Mouse (Mus musculus) neural tube, embryonic 15.5 days (tissue): Measurements from ENCODE around the gene Ikbke. TPM values are rescaled to one million over a fixed set of nuclear protein-coding genes. Genes with fewer than 3 reads are reported as not detected.
"Not testable (repeated sequence)": the region's sequence is repeated elsewhere in the genome, so short reads cannot be mapped to it uniquely, and the experiment has no call there.

Source experiments
- ATAC-seq: fragments of 200-750 bp; cut with Nextera tagmentation; 2 replicates; pipeline ENCODE4 v1.8.0; 2017; ENCODE audit warnings: mild to moderate bottlenecking, moderate TSS enrichment, moderate library complexity; ENCODE audit not compliant: low FRiP score
- H3K27ac ChIP-seq: fragments of 300-500 bp; sonication (generic); replicated peaks from 2 replicates; pipeline ENCODE4 v1.5.1; 2015; ENCODE audit warnings: mild to moderate bottlenecking, inconsistent platforms
- H3K27me3 ChIP-seq: fragments of 300-500 bp; sonication (generic); replicated peaks from 2 replicates; pipeline ENCODE4 v1.6.1; 2015; ENCODE audit warnings: inconsistent platforms
- H3K36me3 ChIP-seq: fragments of 300-500 bp; sonication (generic); 2 replicates; pipeline ENCODE4 v1.6.1; 2015; ENCODE audit warnings: inconsistent platforms
- H3K4me1 ChIP-seq: fragments of 300-500 bp; sonication (generic); 2 replicates; pipeline ENCODE4 v1.6.1; 2015; ENCODE audit warnings: inconsistent platforms
- H3K4me2 ChIP-seq: fragments of 300-500 bp; sonication (generic); 2 replicates; pipeline ENCODE4 v1.6.1; 2015; ENCODE audit warnings: inconsistent platforms, mild to moderate bottlenecking, moderate library complexity
- H3K4me3 ChIP-seq: fragments of 300-500 bp; sonication (generic); replicated peaks from 2 replicates; pipeline ENCODE4 v1.5.1; 2015; ENCODE audit warnings: mild to moderate bottlenecking, inconsistent platforms
- H3K9ac ChIP-seq: fragments of 300-500 bp; sonication (generic); replicated peaks from 2 replicates; pipeline ENCODE4 v1.6.1; 2015; ENCODE audit warnings: mild to moderate bottlenecking, inconsistent platforms
- H3K9me3 ChIP-seq: fragments of 300-500 bp; sonication (generic); replicated peaks from 2 replicates; pipeline ENCODE4 v1.6.1; 2016; ENCODE audit warnings: inconsistent platforms
- WGBS: fragments of 180-500 bp; shearing (Covaris S2); methylation state at CpG from one replicate; pipeline ENCODE4 v1.1.7; 2015; ENCODE audit warnings: mixed read lengths; 5-methylcytosine and 5-hydroxymethylcytosine counted together
- polyA plus RNA-seq: library from polyadenylated mRNA; unstranded; fragments of >200 nt; fragmentation: Nextera tagmentation; extraction: Ambion mirVana; gene quantifications from 2 replicates; pipeline ENCODE4 v1.2.1, GENCODE M21; 2015

Gene Ikbke
- polyA plus RNA-seq = 0.88 and 3.7 TPM in 2 replicates

- no peak for ATAC-seq
- Histone ChIP-seq H3K27me3 (no peaks in the 10 kb centered on the region), H3K9ac (no peak within 1 kb of the TSS), H3K4me3 (peak within 1 kb of the TSS; percentile 26), H3K27ac (no peak within 1 kb of the TSS), H3K4me1 (peaks cover 10% of the 10 kb centered on the region; the same call in 1 of the 2 replicates), H3K36me3 (no peaks in the 10 kb centered on the region), H3K9me3 (no peaks in the 10 kb centered on the region), H3K4me2 (peak within 1 kb of the TSS; percentile 39)
- 52% methylated on average over 4 of the region's 4 CpGs for WGBS
Measured at GRCm38 (mm10) chr1:131279456-131279776, at the start of gene Ikbke. TSS of gene Ikbke (minus strand) at chr1:131279606.

- not testable (repeated sequence) for H3K4me1 ChIP-seq, H3K27me3 ChIP-seq, H3K27ac ChIP-seq, H3K4me3 ChIP-seq, H3K9me3 ChIP-seq, H3K9ac ChIP-seq, H3K4me2 ChIP-seq, ATAC-seq
- 96% methylated on average over 1 of the region's 1 CpGs for WGBS
- peaks cover 35% of the 10 kb centered on the region for H3K36me3 ChIP-seq
Measured at GRCm38 (mm10) chr1:131329093-131329492, 49.7 kb upstream of the Ikbke start.

GRCm38 (mm10) chr1:131327167-131327566, 47.8 kb upstream of the Ikbke start:
- no peak for ATAC-seq
- no peak overlapping the region for H3K4me3 ChIP-seq
- no peak overlapping the region for H3K9ac ChIP-seq
- no peak overlapping the region for H3K4me2 ChIP-seq
- H3K27ac ChIP-seq = no peak overlapping the region
- WGBS = 96% methylated on average over 1 of the region's 1 CpGs
- H3K9me3 ChIP-seq = no peaks in the 10 kb centered on the region
- peaks cover 29% of the 10 kb centered on the region for H3K36me3 ChIP-seq
- H3K4me1 ChIP-seq = no peaks in the 10 kb centered on the region
- H3K27me3 ChIP-seq = no peaks in the 10 kb centered on the region

DNA sequence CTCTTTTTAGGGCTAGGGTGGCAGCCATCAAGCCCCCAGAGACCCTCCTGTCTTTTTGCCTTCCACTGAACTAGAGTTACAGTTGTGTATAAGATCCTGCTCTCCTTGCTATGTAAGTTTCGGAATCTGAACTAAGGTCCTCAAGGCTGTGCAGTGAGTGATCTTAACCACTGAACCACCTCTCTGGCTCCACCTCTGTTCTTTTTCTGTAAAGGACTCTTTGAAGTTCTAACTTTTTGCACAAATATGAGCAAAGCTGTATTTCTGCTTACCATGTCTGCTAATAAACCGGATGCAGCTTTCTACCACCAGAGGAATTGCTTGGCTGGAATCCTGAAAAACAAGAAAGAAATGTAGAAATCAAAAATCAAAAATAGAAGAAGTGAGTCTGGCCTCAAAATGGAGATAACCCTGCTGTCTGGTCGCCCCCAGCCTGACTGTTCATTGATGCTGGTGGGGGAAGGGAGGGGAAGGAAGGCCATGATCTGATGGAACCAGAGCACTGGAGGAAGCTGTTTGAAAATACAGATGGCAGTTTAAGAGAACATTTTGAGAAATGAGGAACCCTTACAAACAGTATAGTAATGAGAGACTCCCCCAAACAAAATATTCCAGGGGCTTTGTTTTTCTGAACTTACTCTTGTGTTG, 45.5 kb upstream of the Ikbke start:
- Histone ChIP-seq H3K36me3 (peaks cover 24% of the 10 kb centered on the region), H3K9ac (no peak overlapping the region), H3K27ac (no peak overlapping the region), H3K4me2 (no peak overlapping the region), H3K9me3 (no peaks in the 10 kb centered on the region), H3K4me1 (0 out of 2 replicates have a peak, but pooled peaks cover 4% of the 10 kb centered on the region), H3K4me3 (no peak overlapping the region), H3K27me3 (no peaks in the 10 kb centered on the region)
- WGBS = 89% methylated on average over 3 of the region's 3 CpGs
- no peak for ATAC-seq

DNA sequence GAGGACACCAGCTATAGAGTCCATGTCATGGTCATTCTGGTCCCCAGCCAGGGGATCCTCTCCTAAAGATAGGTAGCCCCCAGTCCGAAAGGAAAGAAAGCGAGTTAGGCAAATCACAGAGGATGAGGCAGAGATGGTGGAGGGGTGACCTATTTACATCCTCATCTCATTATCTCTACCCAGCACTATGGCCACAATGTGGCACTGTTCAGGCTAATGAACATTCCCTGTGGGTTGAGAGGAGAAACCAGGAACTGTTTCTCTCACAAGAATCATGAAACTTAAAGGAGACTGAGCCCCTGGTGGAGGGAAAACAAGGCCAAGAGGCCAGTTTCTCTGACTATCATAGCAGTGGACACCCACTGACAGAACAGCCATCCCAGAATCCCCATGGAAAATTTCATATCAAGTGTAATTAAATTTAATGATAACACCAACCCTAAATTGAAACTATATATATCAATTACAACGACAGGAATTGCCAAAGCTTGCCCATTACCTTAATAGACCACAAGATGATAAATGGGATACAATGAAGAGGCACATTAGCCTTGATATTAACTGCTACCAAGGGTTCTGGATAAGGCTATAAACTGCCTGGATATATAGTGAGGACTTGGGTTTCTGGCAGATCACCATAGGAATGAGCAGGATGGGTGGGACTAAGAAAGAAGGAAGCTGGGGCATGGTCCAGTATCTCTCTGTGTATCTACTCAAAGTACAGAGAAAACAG, 40.4 kb upstream of the Ikbke start:
- peak; percentile 81 for ATAC-seq
- 73% methylated on average over 3 of the region's 3 CpGs for WGBS

GRCm38 (mm10) chr1:131318397-131318796, 39.0 kb upstream of the Ikbke start:
- no peak for ATAC-seq
- H3K4me2 ChIP-seq = no peak overlapping the region
- H3K4me3 ChIP-seq = no peak overlapping the region
- 84% methylated on average over 2 of the region's 2 CpGs for WGBS
- H3K4me1 ChIP-seq = 0 out of 2 replicates have a peak, but pooled peaks cover 5% of the 10 kb centered on the region
- H3K9ac ChIP-seq = no peak overlapping the region
- no peak overlapping the region for H3K27ac ChIP-seq
- no peaks in the 10 kb centered on the region for H3K9me3 ChIP-seq
- H3K36me3 ChIP-seq = peaks cover 59% of the 10 kb centered on the region
- no peaks in the 10 kb centered on the region for H3K27me3 ChIP-seq

More for the DNA sequence above, 40.4 kb upstream of the Ikbke start:
- no peak overlapping the region for H3K9ac ChIP-seq
- no peaks in the 10 kb centered on the region for H3K9me3 ChIP-seq
- H3K4me1 ChIP-seq = 0 out of 2 replicates have a peak, but pooled peaks cover 5% of the 10 kb centered on the region
- H3K27me3 ChIP-seq = no peaks in the 10 kb centered on the region
- H3K36me3 ChIP-seq = peaks cover 54% of the 10 kb centered on the region
- no peak overlapping the region for H3K27ac ChIP-seq
- H3K4me2 ChIP-seq = no peak overlapping the region
- no peak overlapping the region for H3K4me3 ChIP-seq

DNA sequence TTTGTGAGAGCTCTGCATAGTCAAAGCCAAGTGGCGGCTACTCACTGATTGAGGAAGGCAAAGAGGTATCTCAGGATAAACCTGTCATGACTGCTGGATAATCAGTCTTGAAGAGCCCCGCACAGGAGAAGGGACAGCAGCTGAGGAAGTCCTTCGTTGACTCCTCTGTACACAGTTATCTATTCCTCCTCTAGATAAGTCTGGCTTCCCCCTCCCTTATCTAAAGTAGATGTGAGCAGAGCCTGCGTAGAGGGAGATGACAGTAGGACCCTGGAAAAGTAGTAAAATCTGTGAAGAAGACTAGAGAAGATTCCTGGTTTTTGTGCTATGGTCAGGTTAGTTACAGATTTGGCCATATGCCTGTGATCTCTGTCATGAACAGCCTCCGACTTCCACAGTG, 38.2 kb upstream of the Ikbke start:
- no peak overlapping the region for H3K27ac ChIP-seq
- no peak overlapping the region for H3K4me3 ChIP-seq
- H3K4me2 ChIP-seq = no peak overlapping the region
- H3K27me3 ChIP-seq = no peaks in the 10 kb centered on the region
- H3K9ac ChIP-seq = no peak overlapping the region
- H3K9me3 ChIP-seq = no peaks in the 10 kb centered on the region
- 93% methylated on average over 5 of the region's 5 CpGs for WGBS
- peaks cover 67% of the 10 kb centered on the region for H3K36me3 ChIP-seq
- 0 out of 2 replicates have a peak, but pooled peaks cover 5% of the 10 kb centered on the region for H3K4me1 ChIP-seq
- ATAC-seq = no peak

DNA sequence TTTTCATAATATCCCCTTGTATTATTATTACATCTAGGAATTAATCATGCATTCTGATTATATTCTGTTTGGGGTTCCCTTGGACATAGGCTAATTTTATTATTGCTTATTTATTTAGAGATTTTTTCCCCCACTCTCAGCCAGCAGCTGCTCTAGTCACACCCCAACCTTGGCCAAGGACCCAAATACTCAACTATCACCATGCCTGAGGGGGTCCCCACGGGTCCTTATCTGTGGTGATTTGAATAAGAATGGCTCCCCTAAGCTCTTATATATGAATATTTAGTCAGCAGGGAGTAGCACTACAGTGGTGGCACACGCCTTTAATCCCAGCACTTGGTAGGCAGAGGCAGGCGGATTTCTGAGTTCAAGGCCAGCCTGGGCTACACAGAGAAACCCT, 31.9 kb upstream of the Ikbke start:
- Histone ChIP-seq H3K4me3 (no peak overlapping the region), H3K36me3 (peaks cover 63% of the 10 kb centered on the region), H3K9me3 (no peaks in the 10 kb centered on the region), H3K27me3 (no peaks in the 10 kb centered on the region), H3K9ac (no peak overlapping the region), H3K4me1 (no peaks in the 10 kb centered on the region), H3K27ac (no peak overlapping the region), H3K4me2 (no peak overlapping the region)
- ATAC-seq = no peak
- WGBS = 87% methylated on average over 3 of the region's 3 CpGs

DNA sequence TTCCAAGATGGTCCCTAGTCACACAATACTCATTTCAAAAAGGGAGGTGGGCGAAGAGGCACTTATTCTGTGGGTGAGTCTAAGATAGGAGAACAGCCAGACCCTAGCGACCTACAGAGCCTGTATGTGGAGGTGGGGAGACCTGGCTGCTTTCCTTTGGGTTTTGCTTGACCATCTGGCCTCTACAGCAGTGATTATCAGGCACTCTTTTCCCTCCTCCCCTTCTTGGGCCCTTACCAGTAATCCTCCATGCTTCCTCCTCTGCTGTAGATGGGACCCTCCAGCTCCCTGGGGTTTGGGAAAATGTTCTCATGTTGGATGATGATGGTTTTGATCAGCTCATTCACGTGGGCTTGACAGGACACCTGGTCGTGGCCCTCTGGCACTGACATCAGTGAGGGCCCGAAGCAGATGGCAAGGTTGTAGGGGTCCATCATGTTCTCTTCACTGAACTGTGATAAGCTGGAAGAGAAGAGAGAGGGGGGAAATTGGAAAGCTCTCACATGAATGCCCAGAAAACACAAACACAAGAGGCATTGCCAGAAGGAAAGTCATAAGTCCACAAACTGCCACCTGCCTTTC, 30.9 kb upstream of the Ikbke start:
- Histone ChIP-seq H3K4me1 (no peaks in the 10 kb centered on the region), H3K4me2 (no peak overlapping the region), H3K4me3 (no peak overlapping the region), H3K9ac (no peak overlapping the region), H3K9me3 (no peaks in the 10 kb centered on the region), H3K27me3 (no peaks in the 10 kb centered on the region), H3K27ac (no peak overlapping the region), H3K36me3 (peaks cover 55% of the 10 kb centered on the region)
- 92% methylated on average over 5 of the region's 5 CpGs for WGBS
- no peak for ATAC-seq

DNA sequence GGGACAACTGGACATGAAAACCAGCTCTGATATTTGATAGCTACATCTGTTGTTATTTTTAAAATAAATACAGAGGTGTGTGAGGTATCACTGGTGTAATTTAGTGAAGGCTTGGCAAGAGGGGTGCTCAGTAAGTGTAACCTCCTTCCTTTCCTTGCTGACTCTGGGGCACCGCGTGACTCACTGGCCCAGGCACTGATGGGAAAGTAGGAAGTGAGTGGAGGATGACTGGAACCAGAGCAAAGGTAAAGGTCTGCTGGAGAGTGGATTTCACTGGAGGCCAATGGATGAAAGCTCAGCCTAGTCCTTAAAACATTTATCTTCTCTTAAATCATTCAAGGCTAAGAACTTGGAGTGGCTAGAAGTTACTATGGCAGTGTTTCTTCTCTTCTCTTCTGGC, 21.3 kb upstream of the Ikbke start:
- H3K9me3 ChIP-seq = no peaks in the 10 kb centered on the region
- ATAC-seq = no peak
- no peak overlapping the region for H3K4me3 ChIP-seq
- peaks cover 27% of the 10 kb centered on the region for H3K36me3 ChIP-seq
- H3K27me3 ChIP-seq = no peaks in the 10 kb centered on the region
- H3K4me1 ChIP-seq = peaks cover 12% of the 10 kb centered on the region
- no peak overlapping the region; the same call in 1 of the 2 replicates for H3K27ac ChIP-seq
- no peak overlapping the region for H3K9ac ChIP-seq
- H3K4me2 ChIP-seq = no peak overlapping the region
- 98% methylated on average over 2 of the region's 2 CpGs for WGBS

- H3K36me3 ChIP-seq = peaks cover 36% of the 10 kb centered on the region
- no peaks in the 10 kb centered on the region for H3K9me3 ChIP-seq
- H3K9ac ChIP-seq = no peak overlapping the region
- H3K27ac ChIP-seq = peak overlapping the region; percentile 58; the same call in 1 of the 2 replicates
- H3K4me3 ChIP-seq = no peak overlapping the region
- no peaks in the 10 kb centered on the region for H3K27me3 ChIP-seq
- H3K4me1 ChIP-seq = peaks cover 12% of the 10 kb centered on the region
- H3K4me2 ChIP-seq = no peak overlapping the region
- ATAC-seq = peak; percentile 45; the same call in 1 of the 2 replicates
- WGBS = 40% methylated on average over 6 of the region's 6 CpGs
Measured at GRCm38 (mm10) chr1:131299788-131300187, 20.4 kb upstream of the Ikbke start.

- Histone ChIP-seq H3K27me3 (no peaks in the 10 kb centered on the region), H3K4me1 (peaks cover 12% of the 10 kb centered on the region), H3K36me3 (peaks cover 38% of the 10 kb centered on the region), H3K9ac (no peak overlapping the region), H3K27ac (peak overlapping the region; percentile 58; the same call in 1 of the 2 replicates), H3K4me3 (no peak overlapping the region), H3K9me3 (no peaks in the 10 kb centered on the region), H3K4me2 (no peak overlapping the region)
- 15% methylated on average over 3 of the region's 3 CpGs for WGBS
- no peak for ATAC-seq
Measured at GRCm38 (mm10) chr1:131299240-131299639, 19.8 kb upstream of the Ikbke start.
